Mouse (Mus musculus) C2C12 (cell line): ENCODE data around the gene Olfr1380. TPM values are rescaled to one million over a fixed set of nuclear protein-coding genes. Genes with fewer than 3 reads are reported as not detected.
A peak's percentile ranks its signal among the peaks of the same experiment; 100 is the strongest.
"Not testable (repeated sequence)": the region's sequence is repeated elsewhere in the genome, so short reads cannot be mapped to it uniquely, and the experiment has no call there.

Source experiments
- H3K27me3 ChIP-seq: one replicate; pipeline ENCODE4 v1.6.1; 2011; ENCODE audit not compliant: control insufficient read depth, insufficient read depth, insufficient read length
- H3K36me3 ChIP-seq: one replicate; pipeline ENCODE4 v1.6.1; 2011; ENCODE audit not compliant: control insufficient read depth, insufficient read depth
- H3K4me3 ChIP-seq: one replicate; pipeline ENCODE4 v1.5.1; 2011; ENCODE audit warnings: mild to moderate bottlenecking, control low read depth; ENCODE audit not compliant: poor library complexity, insufficient read depth, severe bottlenecking
- H3K79me2 ChIP-seq: one replicate; pipeline ENCODE4 v1.6.1; 2011; ENCODE audit not compliant: control insufficient read depth, insufficient read depth
- H3K79me3 ChIP-seq: one replicate; pipeline ENCODE4 v1.6.1; 2011; ENCODE audit warnings: low read depth, control low read depth
- H3ac ChIP-seq: one replicate; pipeline ENCODE3; 2011; ENCODE audit warnings: low read depth; ENCODE audit not compliant: control insufficient read depth, insufficient read length
- CEBPB ChIP-seq: IDR thresholded peaks from one replicate; pipeline ENCODE4 v1.6.1; 2011; ENCODE audit warnings: low read depth, mild to moderate bottlenecking, control low read depth, moderate library complexity
- CTCF ChIP-seq: IDR thresholded peaks from one replicate; pipeline ENCODE4 v1.5.1; 2011; ENCODE audit not compliant: control insufficient read depth, insufficient read depth, insufficient read length
- FOSL1 ChIP-seq: IDR thresholded peaks from one replicate; pipeline ENCODE4 v1.8.0; 2011; ENCODE audit warnings: mild to moderate bottlenecking, low read length; ENCODE audit not compliant: poor library complexity, insufficient read depth, severe bottlenecking
- MAX ChIP-seq: IDR thresholded peaks from one replicate; pipeline ENCODE4 v1.6.1; 2011; ENCODE audit warnings: mild to moderate bottlenecking, control low read depth
- MYOD1 ChIP-seq: IDR thresholded peaks from one replicate; pipeline ENCODE4 v1.6.1; 2011; ENCODE audit warnings: low read depth; ENCODE audit not compliant: control insufficient read depth, insufficient read length
- MYOG ChIP-seq: IDR thresholded peaks from one replicate; pipeline ENCODE4 v1.6.1; 2011; ENCODE audit not compliant: control insufficient read depth, insufficient read length; ENCODE audit errors: extremely low read depth
- USF1 ChIP-seq: IDR thresholded peaks from one replicate; pipeline ENCODE4 v1.6.1; 2011; ENCODE audit warnings: low read depth, mild to moderate bottlenecking, control low read depth, moderate library complexity
- polyA plus RNA-seq: library from polyadenylated mRNA; unstranded; fragments of >200 nt; fragmentation: generic; extraction: Trizol; gene quantifications from one replicate; pipeline ENCODE4 v1.2.1, GENCODE M21; 2012; ENCODE audit warnings: missing spikeins

The Olfr1380 gene
- polyA plus RNA-seq, 1 experiment, result not detected

DNA sequence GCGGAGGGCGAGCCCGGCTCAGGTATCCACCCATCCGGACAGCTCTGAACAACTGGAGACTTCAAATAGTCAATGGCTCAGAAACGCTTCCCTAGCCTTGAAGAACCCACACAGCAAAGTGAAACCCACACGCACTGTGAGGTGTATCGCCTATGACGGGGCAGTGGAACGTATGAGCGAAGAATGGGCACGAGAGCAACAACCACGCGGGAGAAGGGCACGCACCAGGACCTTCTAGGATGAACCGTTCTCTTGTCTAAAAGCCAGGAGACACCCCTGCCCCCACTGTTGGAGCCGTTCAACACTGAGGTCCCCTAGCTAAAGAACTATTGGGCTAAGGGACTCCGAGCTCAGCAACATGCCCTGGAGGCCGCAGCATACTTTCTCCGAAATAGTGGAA, 33.5 kb downstream of the Olfr1380 start:
- H3K4me3 ChIP-seq, result no peak overlapping the region
- no peaks in the 10 kb centered on the region for H3K27me3 ChIP-seq
- no peaks in the 10 kb centered on the region for H3K79me2 ChIP-seq
- no peaks in the 10 kb centered on the region for H3K79me3 ChIP-seq
- TF ChIP-seq FOSL1 (no peak), MYOD1 (no peak), USF1 (no peak), CEBPB (no peak), MYOG (no peak), CTCF (no peak)
- no peaks in the 10 kb centered on the region for H3K36me3 ChIP-seq
- H3ac ChIP-seq, result no peak overlapping the region

DNA sequence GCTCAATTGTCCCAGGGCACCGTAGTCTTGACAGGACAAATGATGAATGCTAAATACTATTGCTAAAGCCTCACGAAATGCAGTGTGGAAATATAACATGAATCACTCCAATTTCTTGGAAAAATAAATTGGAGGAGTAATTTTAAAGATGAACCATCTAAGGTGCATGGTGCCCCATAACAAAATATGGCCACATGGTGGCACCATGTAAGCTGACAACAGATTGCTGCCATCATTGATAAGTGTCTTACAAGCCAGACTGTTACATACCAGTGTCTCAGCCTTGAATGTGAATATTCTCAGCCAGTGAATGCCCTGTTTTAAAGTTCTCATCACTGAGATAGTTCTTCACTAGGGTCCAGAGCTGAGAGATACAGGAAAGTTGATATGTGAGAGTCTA, 40.5 kb downstream of the Olfr1380 start:
- H3K36me3 ChIP-seq, H3K79me2 ChIP-seq, H3K4me3 ChIP-seq, H3ac ChIP-seq, H3K27me3 ChIP-seq, H3K79me3 ChIP-seq: not testable (repeated sequence)

DNA sequence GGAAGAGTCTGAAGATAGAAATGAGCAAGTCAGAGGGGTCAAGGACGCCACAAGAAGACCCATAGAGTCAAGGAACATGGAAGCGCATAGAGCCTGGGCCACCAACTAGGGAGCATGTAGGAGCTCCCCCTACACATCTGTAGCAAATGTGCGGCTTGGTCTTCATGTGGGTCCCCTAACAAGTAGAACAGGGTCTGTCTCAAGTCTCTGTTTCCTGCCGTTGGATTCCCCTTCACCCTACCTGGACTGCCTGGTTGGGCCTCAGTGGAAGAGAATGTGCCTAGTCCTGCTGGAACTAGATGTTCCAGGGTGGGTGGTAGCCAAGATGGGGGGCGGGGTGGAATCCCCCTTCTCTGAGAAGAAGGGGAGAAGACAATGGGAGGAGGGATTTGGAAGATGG, 51.6 kb downstream of the Olfr1380 start:
- H3K36me3 ChIP-seq, H3K4me3 ChIP-seq, H3ac ChIP-seq, H3K79me2 ChIP-seq, H3K79me3 ChIP-seq: not testable (repeated sequence)
- H3K27me3 ChIP-seq, result peaks cover 26% of the 10 kb centered on the region

- Histone ChIP-seq H3K27me3 (peaks cover 34% of the 10 kb centered on the region), H3K4me3 (peak within 1 kb of the TSS; percentile 11)
- H3K36me3 ChIP-seq, H3K79me2 ChIP-seq, H3ac ChIP-seq, H3K79me3 ChIP-seq: not testable (repeated sequence)
These were observed 52.5 kb downstream of the Olfr1380 start, which contains the start of gene Flt4 for GRCm38 (mm10) chr11:49608938-49609867. Gene Flt4 (plus strand): TSS chr11:49609263.

GRCm38 (mm10) chr11:49609868-49610824, 53.5 kb downstream of the Olfr1380 start:
- H3K4me3 ChIP-seq, H3K79me2 ChIP-seq, H3ac ChIP-seq, H3K79me3 ChIP-seq, H3K36me3 ChIP-seq: not testable (repeated sequence)
- H3K27me3 ChIP-seq, result peaks cover 41% of the 10 kb centered on the region

DNA sequence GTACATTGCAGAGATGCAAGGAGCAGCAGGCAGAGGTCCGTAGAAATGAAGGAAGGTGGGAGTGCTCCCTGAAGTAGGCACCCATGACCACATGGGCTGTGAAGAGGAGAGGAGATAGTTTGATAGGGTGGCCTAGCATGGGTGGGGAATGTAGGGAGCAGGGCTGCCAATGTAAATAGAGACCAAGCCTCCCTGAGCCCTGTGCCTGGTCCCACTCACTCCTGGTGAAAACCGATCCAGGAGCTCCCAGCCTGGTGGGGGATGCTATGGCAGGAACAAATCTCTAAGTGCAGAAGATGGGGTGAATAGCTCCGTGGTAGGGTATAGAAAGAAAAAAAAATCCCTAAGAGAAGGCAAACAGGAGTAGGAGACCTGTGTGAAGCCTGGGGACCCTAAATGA, 54.7 kb downstream of the Olfr1380 start:
- not testable (repeated sequence) for H3ac ChIP-seq, H3K79me3 ChIP-seq, H3K79me2 ChIP-seq, H3K36me3 ChIP-seq, H3K4me3 ChIP-seq
- H3K27me3 ChIP-seq, result peaks cover 48% of the 10 kb centered on the region

- Histone ChIP-seq H3K36me3 (no peaks in the 10 kb centered on the region), H3K79me2 (no peaks in the 10 kb centered on the region), H3K79me3 (no peaks in the 10 kb centered on the region), H3K27me3 (peaks cover 50% of the 10 kb centered on the region), H3K4me3 (no peak overlapping the region), H3ac (no peak overlapping the region)
- TF ChIP-seq FOSL1 (no peak), MYOG (no peak), CTCF (no peak), USF1 (no peak), MAX (no peak), CEBPB (no peak), MYOD1 (no peak)
These were observed 55.5 kb downstream of the Olfr1380 start for GRCm38 (mm10) chr11:49612154-49612553.
